Mouse (Mus musculus) heart, embryonic 15.5 days (tissue): ENCODE results near the gene Nlrp4b. TPM values are rescaled to one million over a fixed set of nuclear protein-coding genes. Genes with fewer than 3 reads are reported as not detected.
"Not testable (repeated sequence)": the region's sequence is repeated elsewhere in the genome, so short reads cannot be mapped to it uniquely, and the experiment has no call there.

Experiments
- ATAC-seq: fragments of 200-750 bp; cut with Nextera tagmentation; replicated peaks from 2 replicates; pipeline ENCODE4 v1.8.0; 2017; ENCODE audit warnings: low read depth, moderate TSS enrichment; ENCODE audit not compliant: insufficient number of reproducible peaks, insufficient read depth, low FRiP score
- H3K27ac ChIP-seq: fragments of 300-500 bp; sonication (generic); 2 replicates; pipeline ENCODE4 v1.5.1; 2015; ENCODE audit warnings: mild to moderate bottlenecking, inconsistent platforms
- H3K27me3 ChIP-seq: fragments of 300-500 bp; sonication (generic); 2 replicates; pipeline ENCODE4 v1.6.1; 2015; ENCODE audit warnings: inconsistent platforms
- H3K36me3 ChIP-seq: fragments of 300-500 bp; sonication (generic); 2 replicates; pipeline ENCODE4 v1.6.1; 2015; ENCODE audit warnings: mild to moderate bottlenecking, inconsistent platforms
- H3K4me1 ChIP-seq: fragments of 300-500 bp; sonication (generic); replicated peaks from 2 replicates; pipeline ENCODE4 v1.6.1; 2015; ENCODE audit warnings: inconsistent platforms
- H3K4me2 ChIP-seq: fragments of 300-500 bp; sonication (generic); 2 replicates; pipeline ENCODE4 v1.6.1; 2015; ENCODE audit warnings: inconsistent platforms, mild to moderate bottlenecking, moderate library complexity
- H3K4me3 ChIP-seq: fragments of 300-500 bp; sonication (generic); 2 replicates; pipeline ENCODE4 v1.5.1; 2015; ENCODE audit warnings: mild to moderate bottlenecking, inconsistent platforms
- H3K9ac ChIP-seq: fragments of 300-500 bp; sonication (generic); 2 replicates; pipeline ENCODE4 v1.6.1; 2015; ENCODE audit warnings: mild to moderate bottlenecking, inconsistent platforms
- H3K9me3 ChIP-seq: fragments of 300-500 bp; sonication (generic); replicated peaks from 2 replicates; pipeline ENCODE4 v1.6.1; 2016; ENCODE audit warnings: inconsistent platforms
- WGBS: fragments of 180-500 bp; shearing (Covaris S2); methylation state at CpG from one replicate; pipeline ENCODE4 v1.1.7; 2015; ENCODE audit warnings: mixed read lengths; 5-methylcytosine and 5-hydroxymethylcytosine counted together
- polyA plus RNA-seq: library from polyadenylated mRNA; unstranded; fragments of >200 nt; fragmentation: Nextera tagmentation; extraction: Ambion mirVana; gene quantifications from 2 replicates; pipeline ENCODE4 v1.2.1, GENCODE M21; 2015

Nlrp4b gene
- polyA plus RNA-seq, result not detected in 2 replicates

- WGBS, result 74% methylated on average over 1 of the region's 1 CpGs
- no peaks in the 10 kb centered on the region for H3K4me1 ChIP-seq
- H3K27me3 ChIP-seq, result no peaks in the 10 kb centered on the region
- 0 out of 2 replicates have a peak, but pooled peaks cover 4% of the 10 kb centered on the region for H3K9me3 ChIP-seq
- H3K27ac ChIP-seq, result no peak within 1 kb of the TSS
- no peak within 1 kb of the TSS for H3K4me2 ChIP-seq
- H3K9ac ChIP-seq, result no peak within 1 kb of the TSS
- H3K4me3 ChIP-seq, result no peak within 1 kb of the TSS
- H3K36me3 ChIP-seq, result no peaks in the 10 kb centered on the region
- ATAC-seq, result no peak
Measured at GRCm38 (mm10) chr7:10687489-10687888, at the start of gene Nlrp4b. TSS of gene Nlrp4b (plus strand) at chr7:10687789.

- Histone ChIP-seq H3K27me3 (no peaks in the 10 kb centered on the region), H3K27ac (no peak within 1 kb of the TSS), H3K4me2 (no peak within 1 kb of the TSS)
Measured at GRCm38 (mm10) chr7:10754264-10754663, 66.7 kb downstream of the Nlrp4b start, which contains the start of gene Vmn1r71. TSS of gene Vmn1r71 (minus strand) at chr7:10754364.

GRCm38 (mm10) chr7:10757551-10757950 is 70.0 kb downstream of the Nlrp4b start:
- not testable (repeated sequence) for H3K4me1 ChIP-seq, H3K27me3 ChIP-seq, H3K9me3 ChIP-seq, ATAC-seq, H3K4me3 ChIP-seq, H3K9ac ChIP-seq, H3K36me3 ChIP-seq, H3K4me2 ChIP-seq, H3K27ac ChIP-seq

More at GRCm38 (mm10) chr7:10754264-10754663, 66.7 kb downstream of the Nlrp4b start, which contains the start of gene Vmn1r71:
- Histone ChIP-seq H3K9me3 (peaks cover 5% of the 10 kb centered on the region; the same call in 1 of the 2 replicates), H3K9ac (no peak within 1 kb of the TSS), H3K4me1 (no peaks in the 10 kb centered on the region), H3K36me3 (no peaks in the 10 kb centered on the region), H3K4me3 (no peak within 1 kb of the TSS)
- no peak for ATAC-seq

Other genes with a start within 250 kb of the Nlrp4b start
- gene Vmn1r67, start 244.5 kb upstream of the Nlrp4b start, polyA plus RNA-seq, result not detected in 2 replicates
- gene Zik1, start 192.4 kb upstream of the Nlrp4b start, polyA plus RNA-seq, result 4.6 and 5.8 TPM in 2 replicates
- not detected in 2 replicates for gene Vmn1r68, start 129.3 kb upstream of the Nlrp4b start, polyA plus RNA-seq
- gene Vmn1r69, start 74.1 kb upstream of the Nlrp4b start, polyA plus RNA-seq, result not detected in 2 replicates
- not detected in 2 replicates for gene Vmn1r70, start 56.3 kb upstream of the Nlrp4b start, polyA plus RNA-seq
- gene Vmn1r71, start 66.6 kb downstream of the Nlrp4b start, polyA plus RNA-seq, result not detected in 2 replicates
- not detected in 2 replicates for gene Zscan4b, start 217.3 kb downstream of the Nlrp4b start, polyA plus RNA-seq